Mouse (Mus musculus) megakaryocyte progenitor cell, adult 5-6 weeks (primary cell): ENCODE data around the gene Glt8d2. TPM values are rescaled to one million over a fixed set of nuclear protein-coding genes. Genes with fewer than 3 reads are reported as not detected.
A peak's percentile ranks its signal among the peaks of the same experiment; 100 is the strongest.

ENCODE experiments used
- ATAC-seq: replicated peaks from 2 replicates; pipeline ENCODE4 v1.8.0; 2016; ENCODE audit warnings: mild to moderate bottlenecking, moderate TSS enrichment, inconsistent platforms; ENCODE audit not compliant: poor library complexity
- total RNA-seq, 2 experiments: library from RNA; stranded (forward) in 1 of 2; stranded (reverse) in 1 of 2; fragments of 157-497, 149-512 nt in 1 of 2; fragments of 200-1000 nt in 1 of 2; gene quantifications; 2 replicates each; pipeline versions ENCODE4 v1.2.3 to v1.2.4; 2015 to 2017

The Glt8d2 gene
- total RNA-seq (2015) (0.15 and 0.56 TPM in 2 replicates), total RNA-seq (2017) (0.87 and 1.2 TPM in 2 replicates)

- ATAC-seq = peak; percentile 45
These were observed at the start of gene Glt8d2 for GRCm38 (mm10) chr10:82690494-82690893. Gene Glt8d2 (minus strand): TSS chr10:82690650.

GRCm38 (mm10) chr10:82699296-82699941, 9.0 kb upstream of the Glt8d2 start:
- peak; percentile 36 for ATAC-seq

DNA sequence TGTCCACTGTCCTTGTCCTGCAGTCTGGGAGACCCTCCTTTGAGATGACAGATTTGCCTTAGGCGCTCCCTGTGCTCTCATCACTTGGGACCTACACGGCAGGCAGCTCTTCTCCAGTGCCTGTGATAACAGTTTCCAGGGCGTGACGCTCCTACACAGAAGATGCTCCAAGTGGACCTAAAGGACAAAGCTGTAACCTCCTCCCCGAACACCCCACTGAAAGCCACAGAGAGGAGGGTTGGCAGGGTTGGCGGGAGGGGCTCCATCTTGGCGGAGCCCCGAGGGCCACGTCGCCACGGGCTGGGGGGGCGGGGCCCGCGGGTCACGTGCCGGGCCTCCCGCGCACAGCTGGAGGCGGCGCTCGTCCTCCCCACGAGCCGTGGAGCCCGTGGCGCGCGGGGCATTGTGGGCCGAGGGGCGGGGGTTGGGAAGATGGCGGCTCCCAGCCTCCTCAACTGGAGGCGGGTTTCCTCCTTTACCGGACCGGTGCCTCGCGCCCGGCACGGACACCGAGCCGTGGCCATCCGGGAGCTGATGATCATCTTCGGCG, 8.3 kb upstream of the Glt8d2 start:
- ATAC-seq = peak; percentile 55

DNA sequence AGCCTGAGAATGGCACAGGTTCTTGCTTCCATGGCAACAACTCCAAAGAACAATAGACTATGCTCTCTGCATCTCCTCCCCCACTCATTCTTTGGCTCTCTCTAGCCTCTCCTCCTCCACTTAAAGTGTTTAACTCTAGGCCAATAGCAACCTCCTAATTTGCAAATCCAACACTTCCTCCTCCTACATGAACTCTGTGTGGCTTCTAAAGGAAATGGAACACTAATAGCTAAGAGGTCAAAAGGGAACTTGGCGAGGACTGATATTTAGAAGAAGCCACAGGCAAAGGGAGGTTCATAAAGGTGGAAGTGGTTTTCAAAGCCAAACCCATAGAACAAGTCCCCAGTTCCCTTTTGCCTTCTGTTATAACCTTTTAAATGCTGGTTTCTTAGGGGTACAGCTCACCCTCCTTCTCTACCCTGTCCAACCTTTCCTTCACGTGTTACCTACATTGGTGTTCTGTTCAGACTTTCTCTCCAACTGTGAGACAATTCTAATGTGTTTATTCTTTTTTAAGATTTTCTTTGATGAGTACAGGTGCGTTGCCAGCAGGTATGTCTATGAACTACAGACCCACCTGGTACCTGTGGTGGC, 7.0 kb upstream of the Glt8d2 start:
- peak; percentile 64 for ATAC-seq

DNA sequence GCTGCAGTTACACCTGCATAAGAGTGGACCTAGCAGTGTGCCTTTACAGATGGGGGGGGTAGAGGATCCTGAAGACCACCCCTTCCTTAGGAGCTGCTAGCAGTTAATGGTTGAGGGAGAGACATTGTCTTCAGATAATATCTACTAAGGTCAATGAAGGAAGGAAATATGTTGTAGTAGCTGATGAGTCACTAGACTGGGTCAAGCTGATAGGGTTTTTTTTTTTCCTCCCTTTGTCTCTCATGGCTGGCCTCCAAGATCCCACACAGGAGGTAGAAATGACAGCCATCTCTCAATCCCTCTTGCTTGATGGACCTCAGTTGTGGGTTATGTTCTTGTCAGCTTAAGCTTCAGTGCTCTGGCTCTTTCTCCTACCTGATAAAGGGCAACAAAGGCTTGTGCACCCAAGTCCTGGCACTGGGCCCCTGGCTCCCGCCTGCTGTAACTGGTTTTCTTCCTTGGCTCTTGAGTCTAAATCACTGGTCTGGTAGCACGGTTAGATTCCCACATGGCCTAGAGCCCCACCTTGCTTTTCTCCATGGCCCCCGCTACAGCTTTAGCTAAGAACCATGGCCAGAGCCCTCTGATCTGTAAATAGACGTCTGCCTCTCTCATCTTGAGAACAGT, 6.1 kb upstream of the Glt8d2 start:
- ATAC-seq = peak; percentile 34

DNA sequence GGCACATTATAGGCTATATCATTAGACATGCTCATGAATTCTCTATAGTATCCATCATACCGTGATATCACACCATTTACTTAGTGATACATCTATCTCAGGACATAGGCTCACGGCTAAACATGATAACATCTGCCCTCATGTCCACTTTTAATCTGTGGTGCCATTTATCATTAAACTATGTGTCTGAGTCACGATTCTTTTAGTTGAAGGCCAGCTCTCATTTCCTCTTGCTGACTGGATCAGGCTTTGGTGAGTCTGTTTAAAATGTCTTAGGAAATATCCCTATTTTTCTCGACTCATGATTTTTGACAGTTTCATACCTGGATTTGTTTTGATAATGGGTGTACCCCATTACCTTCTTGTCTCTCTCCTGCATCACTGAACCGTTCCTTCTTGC, 5.5 kb upstream of the Glt8d2 start, which contains the start of gene Hcfc2:
Gene Hcfc2, plus strand, starts transcription at position 205 of the 400 bp plus-strand sequence.
- no peak for ATAC-seq

DNA sequence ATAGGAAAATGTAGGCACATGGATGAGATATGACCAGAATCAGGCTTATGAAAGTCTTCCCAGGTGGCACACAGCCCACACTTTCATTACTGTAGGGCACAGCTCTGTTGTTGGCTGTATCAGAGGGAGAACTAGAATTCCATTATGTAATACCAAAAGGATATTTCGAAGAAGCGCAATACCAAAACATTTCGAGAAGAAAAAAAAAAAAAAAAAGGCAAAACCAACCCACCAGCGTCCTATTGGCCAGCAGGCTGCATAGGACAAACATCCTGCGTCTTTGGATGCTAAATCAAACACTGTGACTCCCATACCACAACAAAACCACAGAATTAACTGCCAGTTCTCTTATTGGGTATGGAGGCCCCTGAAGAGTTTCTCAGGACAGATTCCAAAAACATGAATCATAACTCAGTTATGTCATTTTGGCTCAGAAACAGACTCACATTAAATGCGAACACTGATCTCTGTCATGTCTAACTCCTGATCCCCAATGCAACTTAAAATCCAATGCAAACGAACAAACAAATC, 704 bp downstream of the Glt8d2 start:
- 0 out of 2 replicates have a peak, but pooled peaks have one; percentile 15 for ATAC-seq

DNA sequence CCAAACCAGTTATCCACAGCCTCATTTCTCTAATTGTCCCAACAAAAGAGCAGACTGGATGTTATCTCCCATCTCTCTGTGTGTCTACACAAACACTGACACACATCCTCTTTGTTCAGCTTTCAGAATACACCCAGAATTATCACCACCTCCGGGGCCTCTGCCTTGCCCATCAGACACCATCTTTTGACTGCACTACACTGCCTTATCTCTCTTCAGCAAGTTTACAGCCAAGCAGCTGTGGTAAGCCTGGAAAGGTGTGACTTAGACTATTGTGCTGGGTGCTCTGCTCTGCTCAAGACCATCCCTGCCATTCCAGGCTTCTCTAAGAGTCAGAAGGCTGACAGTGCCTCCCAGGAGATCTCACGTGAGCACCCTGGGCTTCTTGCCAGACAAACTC, 5.0 kb downstream of the Glt8d2 start:
- ATAC-seq = peak; percentile 87

DNA sequence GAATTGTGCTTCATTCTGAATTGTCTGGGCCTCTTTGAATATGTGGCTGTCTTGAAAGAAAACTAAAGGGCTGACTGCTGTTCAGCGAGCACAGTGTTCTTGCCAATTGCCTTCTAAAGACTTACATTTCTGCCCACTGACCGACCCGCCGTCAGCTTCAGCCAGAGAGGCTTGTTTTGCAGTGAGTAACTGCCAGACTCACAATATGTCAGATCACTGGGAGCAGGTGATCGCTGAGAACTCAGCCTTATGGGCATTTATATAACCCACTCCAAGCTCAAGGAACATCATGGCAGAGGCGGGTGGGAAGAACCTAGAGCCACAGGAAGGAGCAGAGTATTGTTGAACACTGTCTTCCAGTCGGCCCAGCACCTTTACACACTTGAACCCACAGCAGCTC, 8.8 kb downstream of the Glt8d2 start:
- no peak for ATAC-seq

- no peak for ATAC-seq
These were observed 9.7 kb downstream of the Glt8d2 start for GRCm38 (mm10) chr10:82680769-82681168.

DNA sequence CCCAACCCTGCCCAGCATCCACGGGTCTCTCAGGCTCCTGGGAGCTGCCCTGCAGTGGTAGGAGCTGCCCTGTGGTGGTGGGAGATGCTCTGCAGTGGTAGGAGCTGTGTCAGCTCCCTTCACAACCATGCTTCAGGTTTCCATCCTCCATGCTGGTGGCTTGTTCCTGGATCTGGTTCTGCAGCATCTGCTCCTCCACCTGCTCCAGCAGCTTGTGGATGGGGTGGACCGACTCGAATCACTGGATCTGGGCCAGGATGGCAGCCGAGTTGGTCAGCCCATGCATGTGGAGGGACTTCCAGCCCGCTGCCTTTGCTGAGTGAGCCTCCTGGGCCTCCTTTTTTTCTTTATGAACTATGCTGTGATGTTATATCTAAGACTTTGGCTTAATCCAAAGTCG, 13.5 kb downstream of the Glt8d2 start:
- no peak for ATAC-seq

DNA sequence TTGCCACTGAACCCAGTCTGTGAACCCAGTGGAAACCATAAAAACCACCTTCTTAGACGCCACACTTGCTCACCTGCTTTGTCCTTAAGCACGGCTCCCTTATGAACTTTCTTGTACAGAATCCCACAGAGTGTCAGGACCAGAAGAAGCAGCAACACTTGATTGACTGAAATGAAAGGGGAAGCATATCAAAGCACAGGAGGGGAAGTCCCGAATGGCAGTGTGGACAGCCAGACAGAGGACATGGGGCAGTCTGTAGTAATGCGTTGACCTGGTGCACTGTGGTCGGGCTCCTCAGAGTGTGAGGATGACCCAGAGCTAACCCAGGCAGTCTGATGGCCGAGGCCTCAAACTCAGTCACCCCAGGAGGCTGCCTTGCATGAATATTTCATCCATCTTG, 20.2 kb downstream of the Glt8d2 start:
- ATAC-seq = peak; percentile 30

GRCm38 (mm10) chr10:82666436-82667234, 23.8 kb downstream of the Glt8d2 start:
- ATAC-seq = peak; percentile 84

DNA sequence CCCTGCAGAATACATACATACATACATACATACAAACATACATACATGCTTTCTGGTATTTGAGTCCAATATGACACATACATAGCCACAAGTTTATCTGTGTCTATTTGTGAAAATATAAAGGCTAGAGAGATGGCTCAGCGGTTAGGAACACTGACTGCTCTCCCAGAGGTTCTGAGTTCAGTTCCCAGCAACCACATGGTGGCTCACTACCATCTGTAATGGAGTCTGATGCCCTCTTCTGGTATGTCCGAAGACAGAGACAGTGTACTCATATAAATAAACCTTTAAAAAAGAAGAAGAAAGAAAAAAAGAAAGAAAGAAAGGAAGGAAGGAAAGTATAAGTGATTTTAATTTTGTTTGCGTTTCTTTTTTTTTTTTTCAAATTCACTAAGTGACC, 24.5 kb downstream of the Glt8d2 start:
- no peak for ATAC-seq

DNA sequence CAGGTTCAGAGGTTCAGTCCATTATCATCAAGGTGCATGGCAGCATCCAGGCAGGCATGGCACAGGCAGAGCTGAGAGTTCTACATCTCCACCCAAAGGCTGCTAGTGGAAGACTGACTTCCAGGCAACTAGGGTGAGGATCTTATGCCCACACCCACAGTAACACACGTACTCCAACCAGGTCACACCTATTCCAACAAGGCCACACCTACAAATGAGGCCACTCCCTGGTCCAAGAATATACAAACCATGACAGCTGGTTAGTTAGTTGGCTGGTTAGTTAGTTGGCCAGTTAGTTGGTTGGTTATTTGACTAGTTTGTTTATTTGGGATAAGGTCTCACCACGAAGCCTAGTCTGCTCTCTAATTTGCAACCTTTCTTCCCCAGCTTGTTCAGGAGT, 27.2 kb downstream of the Glt8d2 start:
- ATAC-seq = no peak

DNA sequence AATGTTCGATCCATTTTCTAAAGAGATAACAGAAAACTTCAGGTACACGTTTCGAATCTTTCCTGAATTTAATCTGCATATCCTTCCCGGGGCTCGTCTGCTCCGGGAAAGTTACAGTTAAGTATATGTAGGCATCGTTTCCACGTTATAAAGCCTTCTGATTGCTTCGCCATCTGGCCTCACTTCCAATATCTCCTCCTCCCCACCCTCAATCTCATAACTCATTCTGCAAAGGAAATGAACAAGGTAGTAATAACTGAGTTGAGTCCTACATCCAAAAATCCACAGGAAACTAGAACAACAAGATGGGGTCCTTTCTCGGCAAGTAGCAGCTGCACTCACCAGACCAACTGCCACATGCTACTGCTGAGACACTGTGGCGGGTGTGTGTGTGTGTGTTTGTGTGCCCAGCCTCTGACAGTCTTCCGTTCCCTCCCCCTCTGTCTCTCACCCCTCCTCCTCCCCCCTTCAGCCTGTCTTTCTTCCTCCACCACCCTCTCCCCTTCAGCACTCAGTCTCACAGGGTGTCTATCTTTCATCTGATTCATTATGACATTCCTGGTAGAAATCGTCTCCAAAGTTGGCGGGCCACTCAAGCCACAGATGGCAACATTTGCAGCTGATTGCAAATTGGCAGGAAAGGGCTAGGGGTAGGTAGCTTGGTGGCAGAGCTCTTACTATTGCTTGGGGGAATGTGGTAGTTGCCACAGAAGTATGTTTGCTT, 28.0 kb downstream of the Glt8d2 start:
- ATAC-seq = peak; percentile 57

DNA sequence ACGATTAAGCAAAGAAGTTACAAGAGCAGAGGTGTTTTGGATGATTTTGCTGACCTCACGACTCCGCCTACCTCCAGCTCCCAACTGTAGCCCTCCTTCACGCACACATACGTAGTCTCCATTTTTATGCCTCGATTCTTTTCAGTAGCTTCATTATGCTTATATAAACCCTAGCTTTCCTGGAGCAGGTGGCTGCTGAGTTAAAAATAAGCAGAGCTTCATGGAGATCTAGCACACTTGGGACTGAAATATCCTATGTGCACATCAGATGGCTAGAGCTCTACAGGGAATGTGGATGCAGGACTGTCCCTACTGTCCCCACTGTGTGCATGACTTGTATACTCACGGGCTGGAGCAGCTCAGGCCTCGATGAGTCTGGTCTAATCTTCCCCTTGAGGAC, 28.6 kb downstream of the Glt8d2 start:
- 0 out of 2 replicates have a peak, but pooled peaks have one; percentile 6 for ATAC-seq

DNA sequence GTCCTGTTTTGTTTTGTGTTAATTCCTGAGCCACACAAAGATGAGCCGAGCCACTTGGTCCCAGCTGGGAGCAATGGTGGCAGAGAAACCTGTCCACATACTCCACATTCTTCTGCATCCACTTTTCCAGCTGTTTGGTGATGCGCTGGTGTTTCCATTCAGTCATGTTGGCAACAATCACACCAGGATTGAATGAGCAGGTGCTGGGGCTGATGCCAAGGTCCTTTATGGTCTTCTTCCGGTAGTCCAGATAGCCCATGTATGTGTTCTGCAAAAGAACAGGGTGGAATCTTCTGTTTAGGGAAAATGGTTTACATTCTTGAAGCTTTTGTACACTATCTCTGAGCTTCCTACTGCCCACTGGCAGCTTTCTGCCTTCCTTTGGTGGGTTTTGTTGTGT, 35.9 kb downstream of the Glt8d2 start:
- ATAC-seq = no peak

DNA sequence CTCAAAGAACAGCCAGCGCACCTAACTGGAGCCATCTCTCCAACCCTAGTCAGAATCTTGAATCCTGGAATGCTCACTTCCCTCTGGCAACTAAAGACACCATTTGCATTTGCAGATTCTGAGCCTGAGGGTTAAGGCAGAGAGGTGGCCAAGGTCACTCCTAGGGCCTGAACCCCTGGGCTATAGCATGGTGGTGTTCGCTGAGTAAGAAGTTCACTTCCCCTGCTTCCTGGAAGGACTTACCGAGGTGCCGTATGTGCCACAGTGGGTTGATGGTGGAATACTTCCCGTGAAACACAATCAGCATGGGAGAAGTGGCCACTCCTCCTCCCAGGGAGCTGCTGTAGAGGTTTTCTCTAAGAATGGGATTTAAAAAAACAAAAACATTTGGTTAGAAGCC, 37.8 kb downstream of the Glt8d2 start:
- no peak for ATAC-seq

DNA sequence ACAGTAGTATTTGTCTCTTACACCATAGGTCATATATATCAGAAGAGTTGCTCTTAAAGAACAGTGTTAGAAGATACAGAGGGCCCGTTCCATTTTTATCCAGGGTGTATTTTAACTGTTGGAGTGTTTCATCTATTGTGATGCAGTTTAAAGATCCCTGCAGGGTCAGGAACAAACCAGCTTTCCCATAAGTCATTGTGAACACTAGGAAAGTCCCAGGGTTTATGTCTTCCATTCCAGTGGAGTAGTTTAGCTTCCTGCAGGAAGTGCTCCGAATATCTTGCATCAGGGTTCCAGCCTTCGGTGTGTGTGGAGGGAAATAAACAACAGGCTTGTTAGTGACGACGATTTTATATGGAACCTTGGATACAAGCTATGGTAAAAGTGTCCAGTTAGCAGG, 39.2 kb downstream of the Glt8d2 start:
- no peak for ATAC-seq
